Mouse (Mus musculus) right cerebral cortex, postnatal 14 days (tissue): ENCODE data around the gene Efna2.

Experiments
- DNase-seq: peaks from one replicate; pipeline ENCODE4 v3.0.0; 2022

Efna2 gene

GRCm38 (mm10) chr10:80179068-80180051 is at the start of gene Efna2:
Gene Efna2, plus strand, starts transcription at chr10:80179482.
- DNase-seq, result peak; percentile 65

GRCm38 (mm10) chr10:80129846-80130245 is 49.4 kb upstream of the Efna2 start:
- DNase-seq, result no peak

- DNase-seq, result no peak
These were observed 48.8 kb upstream of the Efna2 start for GRCm38 (mm10) chr10:80130403-80131031.

- DNase-seq, result peak; percentile 69
These were observed 47.8 kb upstream of the Efna2 start for GRCm38 (mm10) chr10:80131316-80131951.

- no peak for DNase-seq
These were observed 47.3 kb upstream of the Efna2 start for GRCm38 (mm10) chr10:80131952-80132350.

GRCm38 (mm10) chr10:80133226-80133849 is 45.9 kb upstream of the Efna2 start:
- DNase-seq, result peak; percentile 35

GRCm38 (mm10) chr10:80134421-80134820 is 44.9 kb upstream of the Efna2 start:
- peak; percentile 22 for DNase-seq

GRCm38 (mm10) chr10:80135161-80135560 is 44.1 kb upstream of the Efna2 start:
- DNase-seq, result no peak

GRCm38 (mm10) chr10:80135641-80136040 is 43.6 kb upstream of the Efna2 start:
- no peak for DNase-seq

- peak; percentile 11 for DNase-seq
These were observed 42.9 kb upstream of the Efna2 start for GRCm38 (mm10) chr10:80136179-80136951.

- peak; percentile 61 for DNase-seq
These were observed 42.2 kb upstream of the Efna2 start for GRCm38 (mm10) chr10:80136952-80137625.

- peak; percentile 61 for DNase-seq
These were observed 41.4 kb upstream of the Efna2 start for GRCm38 (mm10) chr10:80137626-80138552.

GRCm38 (mm10) chr10:80138553-80139438 is 40.5 kb upstream of the Efna2 start, which contains the start of gene Atp5d:
Gene Atp5d, plus strand, starts transcription at chr10:80138632.
- peak; percentile 80 for DNase-seq

- no peak for DNase-seq
These were observed 39.9 kb upstream of the Efna2 start for GRCm38 (mm10) chr10:80139439-80139775.

- no peak for DNase-seq
These were observed 39.2 kb upstream of the Efna2 start for GRCm38 (mm10) chr10:80139975-80140665.

- DNase-seq, result no peak
These were observed 38.6 kb upstream of the Efna2 start, which contains the start of gene Cbarp for GRCm38 (mm10) chr10:80140666-80141035. Gene Cbarp, minus strand, starts transcription at chr10:80140835.

GRCm38 (mm10) chr10:80141243-80141642 is 38.0 kb upstream of the Efna2 start:
- peak; percentile 97 for DNase-seq

- peak; percentile 90 for DNase-seq
These were observed 37.3 kb upstream of the Efna2 start for GRCm38 (mm10) chr10:80141786-80142529.
